Mouse (Mus musculus) megakaryocyte progenitor cell, adult 5-6 weeks (primary cell): ENCODE data around the gene Gm10134. TPM values are rescaled to one million over a fixed set of nuclear protein-coding genes. Genes with fewer than 3 reads are reported as not detected.

Source experiments
- ATAC-seq: replicated peaks from 2 replicates; pipeline ENCODE4 v1.8.0; 2016; ENCODE audit warnings: mild to moderate bottlenecking, moderate TSS enrichment, inconsistent platforms; ENCODE audit not compliant: poor library complexity
- total RNA-seq, 2 experiments: library from RNA; stranded (forward) in 1 of 2; stranded (reverse) in 1 of 2; fragments of 157-497, 149-512 nt in 1 of 2; fragments of 200-1000 nt in 1 of 2; gene quantifications; 2 replicates each; pipeline versions ENCODE4 v1.2.3 to v1.2.4; 2015 to 2017

Gene Gm10134
- total RNA-seq, 2 experiments from 2014 or later, result not detected

DNA sequence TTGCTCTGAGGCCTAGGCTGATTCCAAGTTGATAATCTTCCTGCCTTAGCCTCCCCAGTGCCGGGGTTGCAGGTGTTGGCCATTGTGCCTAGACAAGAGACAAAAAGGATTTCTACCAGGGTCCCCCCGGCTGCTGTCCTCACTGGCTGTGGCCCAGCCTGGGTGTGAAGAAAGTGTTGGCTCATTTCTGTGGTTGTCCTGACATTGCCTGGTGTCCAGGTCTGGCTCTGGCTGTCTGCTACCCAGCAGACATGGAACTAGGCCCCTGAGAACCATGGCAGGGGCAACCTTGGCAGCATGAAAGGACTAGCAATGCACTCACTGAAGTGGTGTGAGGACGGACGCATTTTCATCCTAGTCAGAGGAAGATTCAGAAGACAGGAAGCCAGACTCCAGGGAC, 24.0 kb downstream of the Gm10134 start:
- ATAC-seq, result no peak

DNA sequence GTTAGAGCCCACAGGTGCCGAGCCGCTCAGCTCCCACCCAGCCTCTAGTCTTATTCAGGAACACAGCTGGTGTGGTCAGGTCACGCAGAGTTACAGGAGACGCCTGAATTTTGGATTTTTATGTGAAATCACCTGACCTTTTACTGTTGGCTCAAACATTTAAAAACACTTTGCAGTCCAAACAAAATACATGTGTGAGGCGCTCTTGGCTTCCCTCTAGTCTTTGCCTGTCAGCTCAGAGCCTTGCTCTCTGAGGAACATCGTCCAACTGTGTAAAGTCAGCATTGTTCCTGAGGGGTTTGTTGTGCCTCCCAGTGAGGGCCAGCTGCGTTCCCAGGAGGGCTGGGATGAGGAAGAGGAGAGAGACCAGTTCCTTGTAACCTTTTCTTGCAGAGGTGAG, 24.4 kb downstream of the Gm10134 start:
- no peak for ATAC-seq

DNA sequence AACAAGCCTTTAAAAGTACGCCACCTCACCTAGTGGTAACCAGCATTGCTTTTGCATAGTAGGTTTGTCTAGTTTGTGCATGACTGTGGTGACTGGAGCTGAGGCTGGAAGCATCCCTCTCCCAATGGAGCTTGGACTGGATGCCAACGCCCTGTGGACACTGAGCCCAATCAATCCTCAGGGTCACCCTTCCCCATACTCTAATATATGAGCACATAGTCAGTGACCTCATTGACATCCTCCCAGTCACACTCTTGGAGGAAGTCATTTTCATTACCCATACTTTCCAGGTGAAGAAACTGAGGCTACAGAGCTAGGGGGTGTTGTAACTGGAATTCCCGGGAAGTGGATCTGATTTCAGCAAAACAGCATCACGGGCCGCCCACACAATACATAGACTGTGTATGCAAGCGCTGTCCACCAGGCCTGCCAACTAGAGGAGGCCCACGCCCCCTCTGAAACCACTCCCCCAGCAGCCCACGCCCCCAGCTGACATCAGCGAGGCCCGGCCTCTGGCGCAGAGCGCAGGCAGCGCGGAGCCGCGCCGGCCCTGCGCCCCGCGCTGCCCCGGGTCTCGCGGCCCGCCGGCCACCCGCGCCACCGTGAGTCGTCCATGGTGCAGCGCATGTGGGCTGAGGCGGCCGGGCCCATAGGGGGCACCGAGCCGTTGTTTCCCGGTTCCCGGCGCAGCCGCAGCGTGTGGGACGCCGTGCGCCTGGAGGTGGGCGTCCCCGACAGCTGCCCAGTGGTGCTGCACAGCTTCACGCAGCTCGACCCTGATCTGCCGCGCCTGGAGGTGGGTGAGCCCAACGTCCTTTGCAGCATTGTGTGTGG, 27.3 kb downstream of the Gm10134 start:
- peak; percentile 98 for ATAC-seq

DNA sequence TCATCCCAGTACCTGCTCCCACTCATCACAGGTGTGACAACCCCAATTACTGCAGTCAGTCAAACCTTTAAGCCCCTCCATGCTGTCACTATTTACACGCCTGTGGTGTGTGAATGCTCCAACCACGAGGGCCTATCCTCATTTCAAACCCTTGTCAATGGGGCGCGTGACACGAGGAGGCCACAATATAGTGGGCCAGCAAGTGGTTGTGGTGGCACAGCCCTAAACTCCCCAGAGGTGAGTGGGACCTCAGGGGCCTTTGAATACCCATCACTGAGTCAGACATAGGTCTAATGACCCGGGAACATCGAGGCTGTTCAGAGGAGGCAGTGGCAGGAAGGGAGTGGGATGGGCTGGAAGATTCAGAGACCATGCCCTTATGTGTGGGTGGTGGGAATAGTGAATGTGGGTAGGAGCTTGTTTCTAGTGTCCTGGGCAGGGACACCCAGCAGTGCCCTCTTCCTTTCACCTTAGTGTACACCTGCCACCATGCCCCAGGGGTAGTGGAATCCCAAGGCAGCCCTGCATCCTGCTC, 28.1 kb downstream of the Gm10134 start:
- ATAC-seq, result no peak

DNA sequence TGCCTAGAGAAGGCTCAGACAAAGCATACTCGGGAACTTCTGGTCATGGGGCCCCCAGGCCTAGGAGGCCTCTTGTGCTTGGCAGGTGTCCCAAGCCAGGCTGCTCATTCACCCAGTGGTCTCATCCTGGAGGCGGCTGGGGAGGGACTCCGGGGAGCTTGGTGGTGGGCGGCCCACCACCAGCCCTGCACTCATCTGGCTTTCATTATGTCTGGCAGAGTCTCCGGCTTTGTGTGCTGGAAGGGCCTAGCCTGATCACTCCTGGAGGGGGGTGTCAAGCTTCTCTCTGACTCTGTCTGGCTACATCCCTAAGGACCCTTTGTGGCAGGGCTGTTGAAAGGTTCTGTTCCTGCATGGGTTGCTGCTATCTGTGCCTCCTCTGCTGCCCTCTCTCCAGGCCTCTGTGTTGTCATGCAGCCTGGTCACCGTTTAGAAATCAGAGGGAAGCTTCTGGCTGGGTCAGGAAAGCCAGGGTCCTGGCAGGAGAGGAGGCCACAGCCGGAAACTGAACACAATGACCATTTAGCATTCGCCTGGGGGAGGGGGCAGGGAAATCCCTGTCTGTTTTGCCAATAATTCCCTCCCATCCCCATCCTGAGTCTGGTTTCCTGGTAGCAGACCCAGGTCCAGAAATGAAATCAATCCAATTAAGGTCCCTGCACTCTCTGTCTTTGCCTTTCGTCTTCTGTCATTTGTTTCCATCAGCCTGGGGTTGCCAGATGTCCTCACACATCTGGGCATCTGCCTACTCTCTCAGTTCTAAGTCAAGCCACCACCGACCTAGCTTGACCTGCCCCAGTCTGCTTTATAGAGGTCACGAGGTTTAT, 28.8 kb downstream of the Gm10134 start:
- no peak for ATAC-seq

DNA sequence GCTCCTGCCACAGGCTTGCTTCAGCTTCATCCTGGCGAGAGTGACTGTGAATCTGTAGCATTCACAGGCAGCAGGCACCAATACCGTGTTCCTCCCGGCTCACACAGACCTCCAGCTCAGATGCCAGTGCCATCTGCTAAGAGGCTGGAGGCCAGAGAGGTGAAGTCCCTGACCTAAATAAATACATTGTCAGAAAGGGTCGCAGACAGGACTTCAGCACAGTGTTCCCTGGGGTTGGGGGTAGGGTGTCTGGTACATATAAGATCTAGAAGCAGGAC, 29.3 kb downstream of the Gm10134 start:
- no peak for ATAC-seq

DNA sequence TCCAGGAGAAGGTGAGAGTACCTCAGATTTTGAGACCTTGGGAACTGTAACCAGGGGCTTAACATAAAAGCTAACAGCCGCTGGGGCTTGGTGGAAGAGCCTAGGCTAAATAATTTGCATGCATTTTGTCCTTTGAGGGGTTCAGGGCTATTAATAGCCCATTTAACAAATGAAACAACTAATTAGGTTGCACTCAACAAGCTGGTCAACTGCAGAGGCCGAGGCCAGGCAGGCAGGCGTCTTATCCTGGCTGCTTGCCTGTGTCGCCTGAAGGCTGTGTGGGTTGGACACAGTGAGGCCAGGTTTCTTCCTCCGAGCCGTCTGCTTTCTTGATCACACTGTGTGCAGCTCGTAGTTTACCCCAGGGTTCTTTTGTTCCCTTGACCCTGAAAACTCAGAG, 29.8 kb downstream of the Gm10134 start:
- ATAC-seq, result no peak

DNA sequence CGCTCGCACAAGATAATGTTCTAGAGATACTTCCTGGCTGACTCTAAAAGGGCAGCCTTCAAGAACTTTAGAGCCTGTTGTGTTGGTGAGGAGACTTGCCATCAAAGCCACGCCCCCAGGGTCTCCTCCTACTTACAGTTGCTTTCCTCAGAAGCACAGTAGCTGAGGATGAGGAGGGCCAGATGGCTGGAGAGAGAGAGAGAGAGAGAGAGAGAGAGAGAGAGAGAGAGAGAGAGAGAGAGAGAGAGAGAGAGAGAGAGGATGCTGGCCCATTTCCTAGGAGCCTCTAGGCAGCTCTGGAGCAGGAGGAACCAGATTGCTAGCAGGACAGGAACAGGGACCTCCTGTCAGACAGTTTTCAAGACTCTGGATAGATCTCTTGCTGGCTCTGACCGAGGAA, 30.3 kb downstream of the Gm10134 start:
- no peak for ATAC-seq

DNA sequence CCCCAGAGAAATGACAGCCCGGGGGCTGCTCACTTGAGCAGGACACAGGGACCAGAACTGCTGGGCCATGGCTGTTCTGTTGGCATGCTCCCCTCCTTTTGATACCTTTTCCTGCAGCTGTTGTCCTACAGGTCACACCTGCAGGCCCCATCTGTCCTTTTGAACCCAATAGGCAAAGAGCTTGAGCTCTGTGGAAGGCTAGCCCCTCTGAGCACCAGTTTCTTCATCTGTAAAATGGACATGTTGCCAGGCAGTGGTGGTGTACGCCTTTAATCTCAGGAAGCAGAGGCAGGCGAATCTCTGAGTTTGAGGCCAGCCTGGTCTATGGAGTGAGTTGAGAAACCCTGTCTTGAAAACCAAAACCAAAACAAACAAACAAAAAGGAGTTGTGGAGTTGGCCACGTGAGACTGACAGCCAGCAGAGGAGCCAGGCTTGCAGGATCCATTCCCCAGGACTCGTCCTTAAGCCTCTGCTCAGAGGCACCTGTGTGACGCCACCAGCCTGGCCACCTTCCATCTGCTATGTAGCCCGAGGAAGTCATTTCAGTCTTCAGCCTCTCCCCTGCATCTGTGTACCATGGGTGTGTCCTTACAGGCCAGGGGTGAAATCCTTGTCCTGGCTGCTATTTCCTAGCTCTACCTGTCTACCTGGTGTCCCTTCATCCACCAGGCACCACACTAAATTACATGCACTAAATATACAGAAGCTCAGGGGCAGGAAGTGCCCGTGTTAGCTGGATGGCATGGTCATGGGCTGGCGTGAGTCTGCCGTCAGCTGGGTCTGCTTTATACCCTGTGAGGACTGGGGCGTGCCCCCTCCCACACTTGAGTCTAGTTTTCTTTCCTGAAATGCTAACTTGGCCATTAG, 31.1 kb downstream of the Gm10134 start:
- no peak for ATAC-seq

DNA sequence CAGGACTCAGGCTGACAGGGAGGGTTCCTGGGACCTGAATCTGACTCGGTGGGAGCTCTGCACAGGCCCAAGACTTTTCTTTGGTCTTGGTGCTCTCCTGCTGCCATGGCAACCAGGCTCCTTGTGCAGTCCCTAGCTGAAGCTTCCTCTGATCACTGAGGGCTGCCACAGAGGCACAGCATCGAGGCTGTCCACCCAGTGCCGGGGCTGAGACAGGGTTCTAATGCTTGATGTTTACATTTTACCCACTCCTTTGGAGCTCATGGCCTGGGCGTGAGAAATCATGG, 31.7 kb downstream of the Gm10134 start:
- ATAC-seq, result no peak

DNA sequence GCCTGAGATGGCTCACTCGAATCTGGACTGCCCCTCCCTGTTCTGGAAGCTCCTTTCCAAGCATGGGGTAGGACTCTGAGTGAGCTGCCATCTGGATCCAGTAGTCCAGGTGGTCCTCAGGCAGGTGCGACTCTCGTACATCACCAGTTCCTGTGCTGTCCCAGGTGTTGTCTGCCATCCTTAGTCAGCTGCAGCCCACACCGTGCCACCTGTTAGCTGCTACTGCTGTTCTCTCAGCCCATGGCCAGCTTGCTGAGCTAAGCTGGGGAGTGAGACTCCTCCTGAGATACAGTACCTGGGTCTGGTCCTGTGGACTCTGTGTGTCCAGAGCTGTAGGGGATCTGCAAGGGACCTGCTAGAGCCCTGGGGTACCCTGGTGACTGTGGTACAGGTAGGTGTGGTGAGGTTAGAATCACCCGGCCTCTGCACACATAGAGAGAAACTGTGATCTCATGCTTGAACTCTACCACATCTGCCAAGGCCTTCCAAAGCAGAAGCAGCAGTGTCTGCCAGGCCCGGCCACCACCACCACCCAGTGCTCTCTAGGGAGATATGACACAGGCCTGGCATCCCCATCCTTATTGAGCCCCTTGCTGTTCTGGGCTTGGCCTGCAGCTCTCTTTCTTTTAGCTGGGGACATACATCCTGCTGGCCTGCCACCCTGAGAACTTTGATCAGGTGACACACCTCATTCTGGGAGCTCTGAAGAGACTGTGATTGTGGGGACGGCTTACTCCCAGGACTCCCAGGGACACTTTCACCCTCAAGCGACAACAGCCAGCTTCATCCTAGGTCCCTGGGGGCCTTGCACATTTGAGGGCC, 32.3 kb downstream of the Gm10134 start:
- ATAC-seq, result no peak

DNA sequence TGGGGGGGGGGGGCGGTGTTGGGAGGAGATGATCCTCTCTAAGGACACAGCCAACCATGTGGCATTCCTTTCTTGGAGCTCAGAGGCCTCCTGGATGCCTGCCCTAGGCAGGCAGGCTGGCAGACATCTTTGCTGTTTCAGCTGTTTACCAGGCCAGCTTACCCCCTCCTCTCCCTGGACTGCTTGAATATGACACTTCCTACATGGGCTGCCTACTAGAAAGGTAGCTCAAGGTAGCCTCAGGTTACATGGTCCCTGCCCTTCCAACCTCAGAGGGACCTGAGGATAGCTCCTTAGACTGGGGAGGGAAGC, 32.9 kb downstream of the Gm10134 start:
- ATAC-seq, result no peak

DNA sequence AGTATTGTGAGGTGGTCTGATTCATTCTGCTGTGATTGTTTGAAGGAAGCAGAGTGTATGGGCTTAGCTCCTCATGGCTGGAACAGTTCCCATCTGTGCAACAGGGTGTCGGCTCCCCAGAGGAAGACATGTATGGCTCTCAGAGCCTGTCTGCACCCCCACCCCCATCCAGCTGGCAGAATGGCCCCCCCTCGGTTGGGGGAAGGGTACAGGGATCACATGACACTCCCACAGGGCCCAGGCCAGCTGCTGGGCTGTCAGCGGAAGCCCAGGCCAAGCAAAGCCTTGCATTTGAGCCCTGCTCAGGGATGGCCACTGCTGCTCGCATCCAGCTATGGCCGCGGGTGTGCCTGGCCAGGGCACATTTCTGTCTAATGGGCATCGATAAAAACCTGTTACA, 33.3 kb downstream of the Gm10134 start:
- ATAC-seq, result no peak

DNA sequence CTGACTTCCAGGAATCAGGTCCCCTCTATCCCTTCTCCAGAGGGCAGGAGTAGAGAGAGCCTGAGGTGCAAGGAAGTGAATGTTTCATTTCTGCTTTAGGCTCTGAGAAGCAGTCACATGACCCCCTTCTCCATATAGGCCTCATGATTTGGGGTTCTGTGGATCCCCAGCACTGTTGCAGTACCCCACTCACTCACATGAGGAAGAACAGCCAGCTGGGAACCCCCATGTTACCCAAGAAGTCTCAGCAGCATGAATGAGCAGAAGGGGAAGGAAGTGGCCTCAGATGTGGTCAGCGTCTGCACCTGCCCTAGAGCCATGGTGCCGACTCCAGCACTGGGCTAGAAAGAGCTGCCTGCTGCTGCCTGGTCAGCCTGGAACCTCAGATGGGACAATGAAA, 34.1 kb downstream of the Gm10134 start:
- ATAC-seq, result peak; percentile 98

DNA sequence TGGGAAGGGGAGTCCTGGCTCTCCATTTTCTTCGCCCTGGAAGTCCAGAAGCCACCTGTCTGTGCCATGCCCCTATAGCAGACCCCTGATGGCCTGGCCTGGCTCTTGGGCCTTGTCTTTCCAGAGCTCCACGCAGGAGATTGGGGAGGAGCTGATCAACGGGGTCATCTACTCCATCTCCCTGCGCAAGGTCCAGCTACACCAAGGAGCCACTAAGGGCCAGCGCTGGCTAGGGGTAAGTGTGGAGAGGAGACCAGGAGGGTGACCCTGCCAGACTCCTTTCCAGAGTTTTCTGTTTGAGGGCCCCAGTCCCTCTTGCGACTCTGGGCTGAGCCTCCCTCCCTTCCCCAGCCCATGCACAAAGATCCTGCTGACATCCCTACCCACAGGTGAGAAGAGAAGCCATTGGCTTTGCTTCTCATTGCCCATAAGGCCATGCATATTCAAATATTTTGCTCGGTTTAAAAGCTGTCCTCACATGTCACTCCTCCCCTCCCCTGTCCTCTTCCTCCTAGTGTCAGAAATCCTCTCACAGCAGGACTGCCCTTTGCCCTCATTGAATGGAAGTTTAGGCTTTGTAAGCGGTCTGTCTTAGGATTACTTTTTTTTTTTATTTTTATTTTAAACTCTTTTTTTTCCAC, 34.8 kb downstream of the Gm10134 start:
- no peak for ATAC-seq

DNA sequence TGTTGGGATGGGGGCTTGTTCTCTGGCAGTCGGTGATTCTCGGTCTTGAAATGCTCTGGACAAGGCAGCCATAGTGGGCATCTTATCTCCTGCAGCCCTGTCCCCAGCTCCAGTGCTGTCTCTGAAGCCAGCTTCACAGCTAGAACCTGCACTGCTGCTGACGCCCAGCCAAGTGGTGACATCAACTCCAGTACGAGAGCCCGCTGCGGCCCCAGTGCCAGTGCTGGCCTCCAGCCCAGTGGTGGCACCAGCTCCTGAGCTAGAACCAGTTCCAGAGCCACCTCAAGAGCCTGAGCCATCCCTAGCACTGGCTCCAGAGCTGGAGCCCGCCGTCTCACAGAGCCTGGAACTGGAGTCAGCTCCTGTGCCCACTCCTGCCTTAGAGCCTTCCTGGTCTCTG, 38.0 kb downstream of the Gm10134 start:
- no peak for ATAC-seq

DNA sequence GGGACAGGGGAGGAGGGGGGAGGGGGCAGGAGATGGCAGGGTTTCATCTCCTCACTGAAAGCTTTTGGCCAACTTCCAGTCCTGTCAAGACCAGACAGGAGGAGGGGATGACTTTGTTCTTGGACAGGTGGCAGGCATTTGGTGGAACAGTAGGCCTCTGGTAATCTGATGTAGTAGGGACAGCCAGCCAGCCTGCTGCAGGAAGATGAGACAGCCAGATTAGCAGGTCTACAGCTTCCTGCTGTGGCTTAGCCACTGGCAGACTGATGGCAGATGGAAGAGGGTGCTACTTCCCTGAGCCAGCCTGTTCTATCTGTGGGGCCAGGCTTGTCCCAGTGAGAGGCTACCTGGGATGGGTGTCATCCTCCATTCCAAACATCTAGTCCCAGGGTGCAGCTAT, 40.1 kb downstream of the Gm10134 start:
- ATAC-seq, result 0 out of 2 replicates have a peak, but pooled peaks have one; percentile 36

DNA sequence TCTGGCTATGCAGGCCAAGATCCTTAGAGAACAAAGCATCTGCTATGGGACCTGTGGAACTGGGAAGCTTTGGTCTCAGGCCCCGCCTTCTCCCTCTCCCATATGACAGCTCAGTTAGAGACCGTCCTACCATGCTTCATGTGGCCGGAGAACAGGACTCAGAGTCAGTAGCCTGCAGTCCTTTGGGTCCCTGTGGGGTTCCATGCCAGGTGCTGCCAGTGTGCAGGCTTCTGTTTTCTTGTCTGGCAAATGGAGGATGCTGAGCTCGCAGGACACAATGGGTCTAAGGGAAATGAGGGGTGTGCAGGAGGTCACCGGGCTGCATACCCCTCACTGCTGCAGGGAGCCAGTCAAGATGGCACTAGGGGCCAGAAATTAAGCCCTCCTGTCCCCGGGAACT, 40.7 kb downstream of the Gm10134 start:
- ATAC-seq, result no peak

DNA sequence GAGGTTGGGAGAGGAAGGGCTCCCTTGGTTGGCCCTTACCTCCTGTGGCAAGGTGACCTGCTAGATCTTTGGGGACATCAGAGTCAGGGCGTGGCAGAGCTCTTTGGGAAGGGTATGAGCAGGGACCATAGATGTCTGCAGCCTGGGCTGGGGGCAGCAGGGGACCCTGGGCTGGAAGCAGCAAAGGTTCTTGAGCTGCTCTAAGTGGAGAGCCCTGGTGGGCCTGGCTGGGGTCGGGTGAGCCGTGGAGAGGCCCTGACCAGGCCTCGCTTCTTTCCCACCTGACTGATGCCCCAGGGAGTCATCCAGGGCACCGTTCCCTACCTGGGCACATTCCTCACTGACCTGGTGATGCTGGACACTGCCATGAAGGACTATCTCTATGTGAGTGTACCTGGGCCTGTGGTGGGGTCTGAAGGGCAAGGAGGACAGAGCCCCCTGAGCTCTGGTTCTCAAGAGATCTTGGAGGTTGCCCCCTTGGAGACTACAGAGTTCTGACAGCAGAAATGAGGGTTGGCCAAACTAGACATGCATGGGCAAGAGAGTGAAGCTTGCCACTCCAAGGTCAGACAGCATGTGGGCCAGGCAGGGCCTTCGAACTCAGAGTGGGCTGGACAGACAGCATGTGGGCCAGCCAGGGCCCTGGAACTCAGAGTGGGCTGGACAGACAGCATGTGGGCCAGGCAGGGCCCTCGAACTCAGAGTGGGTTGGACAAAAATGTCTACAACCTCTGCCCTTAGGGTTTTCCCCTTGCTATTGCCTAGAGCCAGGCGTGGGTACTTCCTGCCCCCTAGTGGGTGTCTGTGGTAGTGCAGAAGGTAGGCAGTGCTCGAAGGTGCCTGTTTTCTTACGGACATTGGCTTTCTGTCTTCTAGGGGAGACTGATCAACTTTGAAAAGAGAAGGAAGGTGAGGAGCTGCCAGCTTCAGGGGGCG, 41.6 kb downstream of the Gm10134 start:
- ATAC-seq, result peak; percentile 92
